Mouse (Mus musculus) midbrain, embryonic 13.5 days (tissue): ENCODE measurements around the gene Mterf4. TPM values are rescaled to one million over a fixed set of nuclear protein-coding genes. Genes with fewer than 3 reads are reported as not detected.

Experiments
- ATAC-seq: fragments of 200-750 bp; cut with Nextera tagmentation; 2 replicates; pipeline ENCODE4 v1.8.0; 2017; ENCODE audit warnings: mild to moderate bottlenecking, moderate TSS enrichment, moderate library complexity
- H3K27ac ChIP-seq: fragments of 300-500 bp; sonication (generic); 2 replicates; pipeline ENCODE4 v1.5.1; 2015; ENCODE audit warnings: inconsistent platforms, mild to moderate bottlenecking, moderate library complexity
- H3K27me3 ChIP-seq: fragments of 300-500 bp; sonication (generic); 2 replicates; pipeline ENCODE4 v1.6.1; 2015; ENCODE audit warnings: mild to moderate bottlenecking, inconsistent platforms
- H3K36me3 ChIP-seq: fragments of 300-500 bp; sonication (generic); 2 replicates; pipeline ENCODE4 v1.6.1; 2015; ENCODE audit warnings: mild to moderate bottlenecking, inconsistent platforms
- H3K4me1 ChIP-seq: fragments of 300-500 bp; sonication (generic); replicated peaks from 2 replicates; pipeline ENCODE4 v1.6.1; 2015; ENCODE audit warnings: inconsistent platforms
- H3K4me2 ChIP-seq: fragments of 300-500 bp; sonication (generic); replicated peaks from 2 replicates; pipeline ENCODE4 v1.6.1; 2015; ENCODE audit warnings: moderate library complexity, mild to moderate bottlenecking, inconsistent platforms
- H3K4me3 ChIP-seq: fragments of 300-500 bp; sonication (generic); replicated peaks from 2 replicates; pipeline ENCODE4 v1.5.1; 2015; ENCODE audit warnings: mild to moderate bottlenecking, inconsistent platforms
- H3K9ac ChIP-seq: fragments of 300-500 bp; sonication (generic); replicated peaks from 2 replicates; pipeline ENCODE4 v1.6.1; 2015; ENCODE audit warnings: mild to moderate bottlenecking, inconsistent platforms
- H3K9me3 ChIP-seq: fragments of 300-500 bp; sonication (generic); 2 replicates; pipeline ENCODE4 v1.6.1; 2016; ENCODE audit warnings: mild to moderate bottlenecking, inconsistent platforms
- WGBS: fragments of 180-500 bp; shearing (Covaris S2); methylation state at CpG from one replicate; pipeline ENCODE4 v1.1.7; 2015; 5-methylcytosine and 5-hydroxymethylcytosine counted together
- microRNA-seq: library from miRNA; unstranded; fragments of <30 nt; microRNA quantifications from one replicate; pipeline ENCODE4, GENCODE M21; 2016
- polyA plus RNA-seq: library from polyadenylated mRNA; unstranded; fragments of >200 nt; fragmentation: Nextera tagmentation; extraction: Ambion mirVana; gene quantifications from 2 replicates; pipeline ENCODE4 v1.2.1, GENCODE M21; 2015

Mterf4 gene
- polyA plus RNA-seq, 1 experiment from 2014 or later = 37.9 TPM

DNA sequence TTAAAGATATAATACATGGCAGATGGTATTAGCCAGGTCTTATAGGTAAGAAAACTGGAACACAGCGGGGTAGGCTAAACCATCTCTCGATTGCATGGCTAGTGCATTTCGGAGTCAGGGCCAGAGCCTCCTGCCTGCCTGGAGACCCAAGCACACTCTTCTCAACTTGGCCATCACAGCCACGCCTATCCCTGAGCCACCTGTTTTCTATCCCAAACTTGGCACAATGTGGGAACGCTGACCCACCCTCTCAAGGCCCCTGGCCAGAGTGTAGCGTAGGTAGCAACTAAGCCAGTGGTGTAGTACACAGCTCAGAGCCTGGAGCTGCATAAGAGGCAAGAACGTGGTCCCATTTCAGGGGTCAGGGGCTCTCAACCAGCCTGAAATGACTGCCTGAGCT lies 50.0 kb downstream of the Mterf4 start:
- H3K9me3 ChIP-seq = no peaks in the 10 kb centered on the region
- WGBS = 95% methylated on average over 7 of the region's 7 CpGs
- H3K27ac ChIP-seq = no peak overlapping the region
- H3K4me1 ChIP-seq = no peaks in the 10 kb centered on the region
- H3K4me2 ChIP-seq = no peak overlapping the region
- no peak overlapping the region for H3K9ac ChIP-seq
- ATAC-seq = no peak
- H3K36me3 ChIP-seq = no peaks in the 10 kb centered on the region
- no peaks in the 10 kb centered on the region for H3K27me3 ChIP-seq
- no peak overlapping the region for H3K4me3 ChIP-seq

- Histone ChIP-seq H3K27ac (no peak overlapping the region), H3K4me3 (no peak overlapping the region), H3K9ac (no peak overlapping the region), H3K4me1 (no peaks in the 10 kb centered on the region), H3K27me3 (no peaks in the 10 kb centered on the region), H3K4me2 (no peak overlapping the region), H3K9me3 (no peaks in the 10 kb centered on the region), H3K36me3 (no peaks in the 10 kb centered on the region)
- 68% methylated on average over 2 of the region's 2 CpGs for WGBS
- no peak for ATAC-seq
These were observed 53.1 kb downstream of the Mterf4 start for GRCm38 (mm10) chr1:93252586-93252985.

Small RNA genes lying within 50 kb of the gene (microRNA-seq; reads per million reads assigned to microRNA genes)
- gene Mir6345 (not detected), gene Mir6901 (not detected), gene Mir6902 (0.62 reads per million)

Other genes with a start within 250 kb of the Mterf4 start
- gene Kif1a, start 204.0 kb downstream of the Mterf4 start, polyA plus RNA-seq = 272 and 327 TPM in 2 replicates
- not detected in 2 replicates for gene Agxt, start 170.7 kb downstream of the Mterf4 start, polyA plus RNA-seq
- not detected in 2 replicates for gene 2310007B03Rik, start 145.0 kb downstream of the Mterf4 start, polyA plus RNA-seq
- 0.12 and 0.24 TPM in 2 replicates for gene Crocc2, start 137.2 kb downstream of the Mterf4 start, polyA plus RNA-seq
- 5.8 and 6.7 TPM in 2 replicates for gene Sned1, start 70.1 kb downstream of the Mterf4 start, polyA plus RNA-seq
- gene Ppp1r7, start 36.9 kb upstream of the Mterf4 start, polyA plus RNA-seq = 55.6 and 61.1 TPM in 2 replicates
- 9.9 and 10.0 TPM in 2 replicates for gene Pask, start 37.6 kb upstream of the Mterf4 start, polyA plus RNA-seq
- gene Ano7, start 68.0 kb upstream of the Mterf4 start, polyA plus RNA-seq = 0.34 and 0.46 TPM in 2 replicates
- 74.3 and 91.0 TPM in 2 replicates for gene Hdlbp, start 172.9 kb upstream of the Mterf4 start, polyA plus RNA-seq
- gene Farp2, start 206.2 kb upstream of the Mterf4 start, polyA plus RNA-seq = 3.6 and 4.6 TPM in 2 replicates